Mouse (Mus musculus) CH12.LX (cell line): ENCODE data around the gene Nacc2.

ENCODE experiments used
- CTCF ChIP-seq, 2 experiments: IDR thresholded peaks in 1 of 2; conservative IDR thresholded peaks in 1 of 2; 2 replicates each; pipeline ENCODE4 v1.5.1; 2011 to 2012; ENCODE audit warnings: low read depth in 2 of 2, low read length in 2 of 2, improper control_type of control experiment in 1 of 2, inconsistent platforms in 1 of 2, mild to moderate bottlenecking in 1 of 2, moderate library complexity in 1 of 2
- POLR2AphosphoS2 ChIP-seq: IDR thresholded peaks from 2 replicates; pipeline ENCODE4 v1.6.1; 2011; ENCODE audit warnings: low read depth, low read length, improper control_type of control experiment

DNA sequence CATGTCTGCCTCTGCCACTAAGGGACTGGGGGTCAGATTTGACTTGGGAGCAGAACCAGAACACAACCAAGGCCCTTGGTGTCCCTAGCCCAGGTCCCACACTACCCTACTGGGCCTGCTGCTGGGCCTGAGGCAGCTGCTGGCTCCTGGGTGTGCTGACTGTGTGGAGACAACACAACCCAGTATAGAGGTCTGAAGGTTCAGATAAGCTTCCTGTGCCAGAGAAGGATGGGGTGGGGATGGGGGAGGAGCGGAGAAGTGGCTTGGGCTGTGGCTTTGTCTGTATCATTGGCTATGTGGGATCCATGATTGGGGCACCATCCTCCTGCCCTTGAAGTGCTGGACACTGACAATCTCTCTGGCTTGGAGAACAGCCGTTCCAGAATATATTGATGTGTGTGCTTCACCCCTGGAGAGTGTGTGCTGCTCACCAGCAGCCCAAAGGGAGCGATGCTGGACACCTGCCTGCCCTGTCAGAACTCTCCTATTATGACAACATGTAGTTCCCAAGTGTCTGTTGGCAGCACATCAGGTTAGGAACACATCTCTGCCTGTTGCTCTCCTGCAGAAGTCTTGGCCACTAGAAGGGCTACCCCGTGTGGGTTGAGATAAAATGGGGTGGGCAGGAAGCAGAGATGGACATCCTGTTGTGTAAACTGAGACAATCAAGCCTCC is 36.0 kb downstream of the Nacc2 start:
- TF ChIP-seq CTCF (conservative IDR thresholded peaks at IDR 0.05 in 1 of 2, IDR thresholded peaks at IDR 0.05 in 1 of 2; ENCODE audit: low read depth in 2 of 2, low read length in 2 of 2) (no peak), POLR2AphosphoS2 (no peak)
